In genomic region chr3:98880216-98880615, GRCm38 (mm10) we compare ENCODE assay signal across 26 mouse cellular contexts. TPM values are rescaled to one million over a fixed set of nuclear protein-coding genes. Genes with fewer than 3 reads are reported as not detected.
"Had no signal": no experiment of that assay in that cellular context is flagged by ENCODE, and none has a peak within 500 bp of the region (broad histone marks: within the 10 kb centered on the region; RNA-seq: fewer than 3 reads in every experiment).

No protein-coding gene starts in this region.

- H3K9me3 ChIP-seq: liver, embryonic 15.5 days; lung, embryonic 15.5 days; midbrain, embryonic 10.5 days; midbrain, embryonic 12.5 days; neural tube, embryonic 13.5 days; neural tube, embryonic 15.5 days had no signal

- H3K4me3 ChIP-seq: liver, embryonic 15.5 days; lung, embryonic 15.5 days; megakaryocyte, embryonic 14.5 days; midbrain, embryonic 10.5 days; midbrain, embryonic 12.5 days; myocyte; neural tube, embryonic 13.5 days; neural tube, embryonic 15.5 days had no signal

- H3K9ac ChIP-seq: liver, embryonic 15.5 days; liver, postnatal 0 days; lung, embryonic 15.5 days; midbrain, embryonic 12.5 days; neural tube, embryonic 13.5 days; neural tube, embryonic 15.5 days had no signal

- H3K4me1 ChIP-seq: liver, embryonic 15.5 days; lung, embryonic 15.5 days; megakaryocyte, embryonic 14.5 days; midbrain, embryonic 10.5 days; midbrain, embryonic 12.5 days; neural tube, embryonic 13.5 days; neural tube, embryonic 15.5 days had no signal

- H3K36me3 ChIP-seq: liver, embryonic 15.5 days; lung, embryonic 15.5 days; midbrain, embryonic 10.5 days; midbrain, embryonic 12.5 days; neural tube, embryonic 13.5 days; neural tube, embryonic 15.5 days had no signal

- H3K4me2 ChIP-seq: liver, embryonic 15.5 days; lung, embryonic 15.5 days; midbrain, embryonic 12.5 days; neural tube, embryonic 13.5 days; neural tube, embryonic 15.5 days had no signal

- ATAC-seq: liver, postnatal 0 days; lung, postnatal 0 days; midbrain, embryonic 16.5 days had no signal

- H3K27me3 ChIP-seq: liver, embryonic 15.5 days; lung, embryonic 15.5 days; megakaryocyte, embryonic 14.5 days; midbrain, embryonic 12.5 days; neural tube, embryonic 13.5 days; neural tube, embryonic 15.5 days had no signal

- H3K27ac ChIP-seq: liver, embryonic 15.5 days; lung, embryonic 15.5 days; macrophage; midbrain, embryonic 10.5 days; midbrain, embryonic 12.5 days; neural tube, embryonic 13.5 days; neural tube, embryonic 15.5 days had no signal

- DNase-seq: liver, postnatal 0 days; lung, adult 2 months; lung, postnatal 14 days; lung, postnatal 36 days; midbrain, embryonic 14.5 days; retina, postnatal 1 day; right cerebral cortex, adult 18-20 months; right cerebral cortex, postnatal 25 days; spleen, adult 18-20 months; thymus, adult 18-20 months; thymus, postnatal 14 days; thymus, postnatal 36 days had no signal

RNA-seq across cellular contexts. Expression of gene Hao2, which starts 12.8 kb away (rescaled TPM):
- total RNA-seq: megakaryocyte progenitor cell, adult 5-6 weeks had no signal
- polyA plus RNA-seq: lung, adult 2 months; lung, postnatal 0 days; macrophage; midbrain, embryonic 12.5 days; midbrain, embryonic 14.5 days; midbrain, embryonic 16.5 days; myocyte; neural tube, embryonic 11.5 days; neural tube, embryonic 13.5 days; stomach, embryonic 14.5 days had no signal

RNA-seq across cellular contexts. Expression of gene Hsd3b1, which starts 20.6 kb away (rescaled TPM):
- total RNA-seq: megakaryocyte progenitor cell, adult 5-6 weeks had no signal
- polyA plus RNA-seq: lung, adult 2 months; lung, embryonic 15.5 days; lung, postnatal 0 days; macrophage; midbrain, embryonic 16.5 days; myocyte; neural tube, embryonic 13.5 days; stomach, embryonic 14.5 days had no signal
